Mouse (Mus musculus) testis, adult 2 months (tissue): ENCODE data around the gene Trp53rka. TPM values are rescaled to one million over a fixed set of nuclear protein-coding genes. Genes with fewer than 3 reads are reported as not detected.
"Not testable (repeated sequence)": the region's sequence is repeated elsewhere in the genome, so short reads cannot be mapped to it uniquely, and the experiment has no call there.

Source experiments
- H3K27ac ChIP-seq: fragments of 200-500 bp; 2 replicates; pipeline ENCODE4 v1.5.1; 2012; ENCODE audit warnings: low read depth, low read length; ENCODE audit not compliant: control insufficient read depth, insufficient read depth
- H3K27me3 ChIP-seq: fragments of 200-500 bp; 2 replicates; pipeline ENCODE4 v1.6.1; 2012; ENCODE audit warnings: mild to moderate bottlenecking, low read length, moderate library complexity; ENCODE audit not compliant: control insufficient read depth, insufficient read depth
- H3K36me3 ChIP-seq: fragments of 200-500 bp; 2 replicates; pipeline ENCODE4 v1.6.1; 2012; ENCODE audit warnings: mild to moderate bottlenecking, low read length; ENCODE audit not compliant: control insufficient read depth, insufficient read depth
- H3K4me1 ChIP-seq: fragments of 200-500 bp; 2 replicates; pipeline ENCODE4 v1.6.1; 2012; ENCODE audit warnings: low read length; ENCODE audit not compliant: control insufficient read depth, insufficient read depth
- H3K4me3 ChIP-seq: fragments of 200-500 bp; 2 replicates; pipeline ENCODE4 v1.5.1; 2012; ENCODE audit warnings: low read depth, mild to moderate bottlenecking, low read length, moderate library complexity, mixed read lengths; ENCODE audit not compliant: control insufficient read depth
- CTCF ChIP-seq: fragments of 200-500 bp; IDR thresholded peaks from 2 replicates; pipeline ENCODE4 v1.5.1; 2012; ENCODE audit warnings: low read depth, mild to moderate bottlenecking, inconsistent platforms, low read length, moderate library complexity; ENCODE audit not compliant: control insufficient read depth, insufficient read depth, insufficient replicate concordance
- POLR2A ChIP-seq: fragments of 200-500 bp; IDR thresholded peaks from 2 replicates; pipeline ENCODE4 v1.6.1; 2012; ENCODE audit warnings: low read depth, mild to moderate bottlenecking, inconsistent platforms, low read length, moderate library complexity; ENCODE audit not compliant: control insufficient read depth
- polyA plus RNA-seq: library from polyadenylated mRNA; depleted of rRNA; stranded (reverse); fragments of >200 nt; gene quantifications from 2 replicates; pipeline ENCODE4 v1.2.3, GENCODE M21; 2012

Gene Trp53rka
- polyA plus RNA-seq, 1 experiment: 8.0 TPM

GRCm38 (mm10) chr2:165512426-165512825 is 19.3 kb upstream of the Trp53rka start:
- Histone ChIP-seq H3K36me3 (no peaks in the 10 kb centered on the region), H3K27ac (peak overlapping the region; percentile 7), H3K4me1 (peaks cover 5% of the 10 kb centered on the region), H3K4me3 (no peak overlapping the region), H3K27me3 (no peaks in the 10 kb centered on the region)
- TF ChIP-seq CTCF: no peak
- no peak for TF ChIP-seq POLR2A

- not testable (repeated sequence) for H3K4me1 ChIP-seq, H3K27ac ChIP-seq, H3K27me3 ChIP-seq, H3K4me3 ChIP-seq, H3K36me3 ChIP-seq
These were observed 18.4 kb upstream of the Trp53rka start for GRCm38 (mm10) chr2:165511530-165511929.

GRCm38 (mm10) chr2:165510914-165511458 is 17.9 kb upstream of the Trp53rka start:
- H3K4me3 ChIP-seq, H3K27me3 ChIP-seq, H3K4me1 ChIP-seq, H3K27ac ChIP-seq, H3K36me3 ChIP-seq: not testable (repeated sequence)

- H3K4me3 ChIP-seq: no peak overlapping the region
- no peak for TF ChIP-seq POLR2A
- no peak for TF ChIP-seq CTCF
- no peaks in the 10 kb centered on the region for H3K27me3 ChIP-seq
- H3K27ac ChIP-seq: no peak overlapping the region
- peaks cover 5% of the 10 kb centered on the region for H3K4me1 ChIP-seq
- H3K36me3 ChIP-seq: no peaks in the 10 kb centered on the region
These were observed 17.3 kb upstream of the Trp53rka start for GRCm38 (mm10) chr2:165510466-165510865.

GRCm38 (mm10) chr2:165509686-165510085 is 16.6 kb upstream of the Trp53rka start:
- TF ChIP-seq CTCF: no peak
- no peak for TF ChIP-seq POLR2A
- Histone ChIP-seq H3K4me1 (peaks cover 5% of the 10 kb centered on the region), H3K27me3 (no peaks in the 10 kb centered on the region), H3K36me3 (no peaks in the 10 kb centered on the region), H3K27ac (no peak overlapping the region), H3K4me3 (no peak overlapping the region)

- no peaks in the 10 kb centered on the region for H3K36me3 ChIP-seq
- TF ChIP-seq POLR2A: no peak
- TF ChIP-seq CTCF: no peak
- H3K4me3 ChIP-seq: peak within 1 kb of the TSS; percentile 41
- no peaks in the 10 kb centered on the region for H3K27me3 ChIP-seq
- H3K4me1 ChIP-seq: 0 out of 2 replicates have a peak, but pooled peaks cover 2% of the 10 kb centered on the region
- no peak within 1 kb of the TSS for H3K27ac ChIP-seq
These were observed 10.4 kb upstream of the Trp53rka start, which contains the start of gene Slc2a10 for GRCm38 (mm10) chr2:165503259-165504203. Slc2a10 (plus strand) TSS chr2:165503787.

GRCm38 (mm10) chr2:165498816-165499215 is 5.7 kb upstream of the Trp53rka start:
- no peak for TF ChIP-seq POLR2A
- no peak for TF ChIP-seq CTCF
- no peak overlapping the region for H3K4me3 ChIP-seq
- no peaks in the 10 kb centered on the region for H3K36me3 ChIP-seq
- no peak overlapping the region for H3K27ac ChIP-seq
- peaks cover 2% of the 10 kb centered on the region; the same call in 1 of the 2 replicates for H3K4me1 ChIP-seq
- no peaks in the 10 kb centered on the region for H3K27me3 ChIP-seq

GRCm38 (mm10) chr2:165497706-165498275 is 4.7 kb upstream of the Trp53rka start:
- H3K27me3 ChIP-seq: no peaks in the 10 kb centered on the region
- TF ChIP-seq POLR2A: no peak
- no peak for TF ChIP-seq CTCF
- H3K4me3 ChIP-seq: no peak overlapping the region
- peaks cover 3% of the 10 kb centered on the region for H3K4me1 ChIP-seq
- H3K36me3 ChIP-seq: no peaks in the 10 kb centered on the region
- no peak overlapping the region for H3K27ac ChIP-seq
